In genomic region chr7:144883106-144883505, GRCm38 (mm10) we compare ENCODE assay signal across 22 mouse cellular contexts. TPM values are rescaled to one million over a fixed set of nuclear protein-coding genes. Genes with fewer than 3 reads are reported as not detected.
DNase-seq lines count a peak whose midpoint lies in the region; ATAC-seq and TF ChIP-seq lines count a peak whose summit lies in the region.
"Had no signal": no experiment of that assay in that cellular context is flagged by ENCODE, and none has a peak within 500 bp of the region (broad histone marks: within the 10 kb centered on the region; RNA-seq: fewer than 3 reads in every experiment).

No protein-coding gene starts in this region.

- no peak for DNase-seq in heart, embryonic 10.5 days (ENCODE audit: low spot score)
- DNase-seq in midbrain, embryonic 14.5 days: peak; percentile 27
- no peak for DNase-seq in midbrain, embryonic 10.5 days (ENCODE audit: low spot score)
- peak; percentile 41 for DNase-seq in brain, embryonic 14.5 days (ENCODE audit: low read depth)
- DNase-seq in limb, embryonic 14.5 days (ENCODE audit: low spot score): peak; percentile 83
- DNase-seq in ovary, postnatal 14 days (ENCODE audit: low spot score): no peak
- DNase-seq: cerebellum, adult 11 months; cerebellum, postnatal 36 days; gastrocnemius, adult 2 months; lung, postnatal 14 days; retina, postnatal 1 day; right cerebral cortex, postnatal 4 days; thymus, postnatal 4 days had no signal

- 0 out of 2 replicates have a peak overlapping the region, but pooled peaks have one; percentile 22 for H3K27ac ChIP-seq in heart, embryonic 10.5 days
- no peak overlapping the region for H3K27ac ChIP-seq in heart, embryonic 12.5 days (ENCODE audit: poor library complexity, severe bottlenecking)
- H3K27ac ChIP-seq in midbrain, embryonic 14.5 days (replicated peaks; ENCODE audit: low read depth, low read length): no peak overlapping the region
- H3K27ac ChIP-seq in midbrain, embryonic 10.5 days (replicated peaks): no peak overlapping the region
- H3K27ac ChIP-seq in limb, embryonic 14.5 days (replicated peaks; ENCODE audit: low read depth, low read length): no peak overlapping the region
- H3K27ac ChIP-seq: gastrocnemius, adult 2 months; heart, embryonic 15.5 days; intestine, embryonic 15.5 days; kidney, embryonic 15.5 days; left cerebral cortex, adult 2 months; limb, embryonic 15.5 days had no signal

- no peak for ATAC-seq in heart, embryonic 12.5 days (ENCODE audit: insufficient number of reproducible peaks, low FRiP score)
- ATAC-seq in midbrain, embryonic 14.5 days (ENCODE audit: low FRiP score, low TSS enrichment): no peak
- peak; percentile 70 for ATAC-seq in limb, embryonic 14.5 days (ENCODE audit: low FRiP score, low read depth)
- ATAC-seq: forebrain, embryonic 16.5 days; intestine, embryonic 15.5 days had no signal

- H3K4me3 ChIP-seq in heart, embryonic 10.5 days: no peak overlapping the region
- no peak overlapping the region for H3K4me3 ChIP-seq in heart, embryonic 12.5 days
- no peak overlapping the region for H3K4me3 ChIP-seq in midbrain, embryonic 14.5 days (replicated peaks; ENCODE audit: low read depth, low read length)
- no peak overlapping the region for H3K4me3 ChIP-seq in midbrain, embryonic 10.5 days
- H3K4me3 ChIP-seq in limb, embryonic 14.5 days (replicated peaks; ENCODE audit: low read length): no peak overlapping the region
- H3K4me3 ChIP-seq: gastrocnemius, adult 2 months; heart, embryonic 15.5 days; intestine, embryonic 15.5 days; kidney, embryonic 15.5 days; left cerebral cortex, adult 2 months; limb, embryonic 15.5 days had no signal

- no peak overlapping the region for H3K9ac ChIP-seq in heart, embryonic 12.5 days
- no peak overlapping the region for H3K9ac ChIP-seq in midbrain, embryonic 14.5 days (replicated peaks; ENCODE audit: low read length)
- no peak overlapping the region for H3K9ac ChIP-seq in limb, embryonic 14.5 days (ENCODE audit: low read depth, low read length, severe bottlenecking)
- H3K9ac ChIP-seq: heart, embryonic 15.5 days; intestine, embryonic 15.5 days; kidney, embryonic 15.5 days; limb, embryonic 15.5 days had no signal

- H3K4me1 ChIP-seq in heart, embryonic 10.5 days: peaks cover 16% of the 10 kb centered on the region
- H3K4me1 ChIP-seq in heart, embryonic 12.5 days (replicated peaks): peaks cover 18% of the 10 kb centered on the region
- H3K4me1 ChIP-seq in midbrain, embryonic 14.5 days (ENCODE audit: control insufficient read depth, insufficient read depth, low read length): no peaks in the 10 kb centered on the region
- no peaks in the 10 kb centered on the region for H3K4me1 ChIP-seq in midbrain, embryonic 10.5 days
- no peaks in the 10 kb centered on the region for H3K4me1 ChIP-seq in limb, embryonic 14.5 days (ENCODE audit: control insufficient read depth, insufficient read depth, low read length)
- H3K4me1 ChIP-seq: intestine, embryonic 15.5 days; kidney, embryonic 15.5 days; limb, embryonic 15.5 days had no signal

- no peak for TF ChIP-seq CTCF in brain, embryonic 14.5 days (IDR thresholded peaks at IDR 0.05; ENCODE audit: borderline replicate concordance, extremely low read depth, insufficient read depth, insufficient read length)

- peaks cover 29% of the 10 kb centered on the region for H3K27me3 ChIP-seq in heart, embryonic 10.5 days (ENCODE audit: insufficient read depth, poor library complexity, severe bottlenecking)
- H3K27me3 ChIP-seq in heart, embryonic 12.5 days (replicated peaks): peaks cover 19% of the 10 kb centered on the region
- no peaks in the 10 kb centered on the region for H3K27me3 ChIP-seq in midbrain, embryonic 14.5 days (ENCODE audit: control insufficient read depth, insufficient read depth, low read length)
- H3K27me3 ChIP-seq in midbrain, embryonic 10.5 days (ENCODE audit: low read depth, poor library complexity, severe bottlenecking): peaks cover 9% of the 10 kb centered on the region
- no peaks in the 10 kb centered on the region for H3K27me3 ChIP-seq in limb, embryonic 14.5 days (ENCODE audit: control insufficient read depth, insufficient read depth, low read length)

- 36% methylated on average over 2 of the region's 2 CpGs for WGBS in heart, embryonic 10.5 days
- WGBS in heart, embryonic 12.5 days: 38% methylated on average over 2 of the region's 2 CpGs
- 53% methylated on average over 2 of the region's 2 CpGs for WGBS in midbrain, embryonic 14.5 days
- 72% methylated on average over 2 of the region's 2 CpGs for WGBS in midbrain, embryonic 10.5 days
- 5% methylated on average over 2 of the region's 2 CpGs for WGBS in limb, embryonic 14.5 days

- TF ChIP-seq POLR2A in brain, embryonic 14.5 days (IDR thresholded peaks at IDR 0.05; ENCODE audit: borderline replicate concordance, extremely low read depth, insufficient read depth, insufficient read length, poor library complexity, severe bottlenecking): no peak
- TF ChIP-seq POLR2A in limb, embryonic 14.5 days (IDR thresholded peaks at IDR 0.05; ENCODE audit: borderline replicate concordance, extremely low read depth, insufficient read depth, insufficient read length): no peak

- no peaks in the 10 kb centered on the region for H3K36me3 ChIP-seq in heart, embryonic 10.5 days
- H3K36me3 ChIP-seq in heart, embryonic 12.5 days: no peaks in the 10 kb centered on the region
- no peaks in the 10 kb centered on the region for H3K36me3 ChIP-seq in midbrain, embryonic 14.5 days (ENCODE audit: control insufficient read depth, insufficient read depth, low read length)
- H3K36me3 ChIP-seq in midbrain, embryonic 10.5 days: no peaks in the 10 kb centered on the region
- no peaks in the 10 kb centered on the region for H3K36me3 ChIP-seq in limb, embryonic 14.5 days (ENCODE audit: control insufficient read depth, insufficient read depth, low read length)
- H3K36me3 ChIP-seq: heart, embryonic 15.5 days; intestine, embryonic 15.5 days; kidney, embryonic 15.5 days; limb, embryonic 15.5 days had no signal

- H3K9me3 ChIP-seq in heart, embryonic 10.5 days: no peaks in the 10 kb centered on the region
- H3K9me3 ChIP-seq in heart, embryonic 12.5 days (replicated peaks): no peaks in the 10 kb centered on the region
- H3K9me3 ChIP-seq in midbrain, embryonic 14.5 days (ENCODE audit: control insufficient read depth, low read length): no peaks in the 10 kb centered on the region
- no peaks in the 10 kb centered on the region for H3K9me3 ChIP-seq in midbrain, embryonic 10.5 days (replicated peaks)
- no peaks in the 10 kb centered on the region for H3K9me3 ChIP-seq in limb, embryonic 14.5 days (ENCODE audit: control insufficient read depth, low read length)
- H3K9me3 ChIP-seq: heart, embryonic 15.5 days; intestine, embryonic 15.5 days; kidney, embryonic 15.5 days; limb, embryonic 15.5 days had no signal

- no peak overlapping the region for H3K4me2 ChIP-seq in heart, embryonic 12.5 days
- no peak overlapping the region for H3K4me2 ChIP-seq in midbrain, embryonic 14.5 days (ENCODE audit: low read length)
- H3K4me2 ChIP-seq in limb, embryonic 14.5 days (replicated peaks; ENCODE audit: low read depth, low read length, severe bottlenecking): no peak overlapping the region
- H3K4me2 ChIP-seq: heart, embryonic 15.5 days; intestine, embryonic 15.5 days; kidney, embryonic 15.5 days; limb, embryonic 15.5 days had no signal

RNA-seq across cellular contexts. Expression of gene Fgf15, which starts 13.2 kb away (rescaled TPM):
- 0.41 and 1.5 TPM in 2 replicates for polyA plus RNA-seq in heart, embryonic 10.5 days (2016; fragmentation: Nextera tagmentation; extraction: Ambion mirVana)
- polyA plus RNA-seq in heart, embryonic 12.5 days (2016; fragmentation: Nextera tagmentation; extraction: Ambion mirVana): 0.10 TPM in 1 of 2 replicates, not detected in the other
- 44.5 and 62.6 TPM in 2 replicates for polyA plus RNA-seq in midbrain, embryonic 14.5 days (2014; fragmentation: Nextera tagmentation; extraction: Ambion mirVana)
- 96.3 and 110 TPM in 2 replicates for polyA plus RNA-seq in midbrain, embryonic 10.5 days (2016; fragmentation: Nextera tagmentation; extraction: Ambion mirVana)
- polyA plus RNA-seq in brain, embryonic 14.5 days (2012; rRNA removed): 24.6 and 28.4 TPM in 2 replicates
- 0.13 TPM in 1 of 2 replicates, not detected in the other for polyA plus RNA-seq in limb, embryonic 14.5 days (2012; rRNA removed)
- polyA plus RNA-seq in limb, embryonic 14.5 days (2014; fragmentation: Nextera tagmentation; extraction: Ambion mirVana): not detected in 2 replicates
- polyA plus RNA-seq: heart, embryonic 15.5 days; limb, embryonic 15.5 days; liver, embryonic 16.5 days had no signal

RNA-seq across cellular contexts. Expression of gene LTO1, which starts 31.8 kb away (rescaled TPM):
- 23.3 and 26.0 TPM in 2 replicates for polyA plus RNA-seq in heart, embryonic 10.5 days (2016; fragmentation: Nextera tagmentation; extraction: Ambion mirVana)
- 20.1 and 21.4 TPM in 2 replicates for polyA plus RNA-seq in heart, embryonic 12.5 days (2016; fragmentation: Nextera tagmentation; extraction: Ambion mirVana)
- 25.4 and 34.8 TPM in 2 replicates for polyA plus RNA-seq in midbrain, embryonic 14.5 days (2014; fragmentation: Nextera tagmentation; extraction: Ambion mirVana)
- polyA plus RNA-seq in midbrain, embryonic 10.5 days (2016; fragmentation: Nextera tagmentation; extraction: Ambion mirVana): 30.7 and 34.4 TPM in 2 replicates
- polyA plus RNA-seq in brain, embryonic 14.5 days (2012; rRNA removed): 40.7 and 42.2 TPM in 2 replicates
- 24.9 and 46.5 TPM in 2 replicates for polyA plus RNA-seq in limb, embryonic 14.5 days (2012; rRNA removed)
- polyA plus RNA-seq in limb, embryonic 14.5 days (2014; fragmentation: Nextera tagmentation; extraction: Ambion mirVana): 22.0 and 26.2 TPM in 2 replicates

RNA-seq across cellular contexts. Expression of gene Fgf4, which starts 35.9 kb away (rescaled TPM):
- 0.34 TPM in 1 of 2 replicates, not detected in the other for polyA plus RNA-seq in heart, embryonic 10.5 days (2016; fragmentation: Nextera tagmentation; extraction: Ambion mirVana)
- not detected in 2 replicates for polyA plus RNA-seq in heart, embryonic 12.5 days (2016; fragmentation: Nextera tagmentation; extraction: Ambion mirVana)
- not detected in 2 replicates for polyA plus RNA-seq in midbrain, embryonic 14.5 days (2014; fragmentation: Nextera tagmentation; extraction: Ambion mirVana)
- 0.07 TPM in 1 of 2 replicates, not detected in the other for polyA plus RNA-seq in midbrain, embryonic 10.5 days (2016; fragmentation: Nextera tagmentation; extraction: Ambion mirVana)
- not detected in 2 replicates for polyA plus RNA-seq in brain, embryonic 14.5 days (2012; rRNA removed)
- 0.57 and 0.67 TPM in 2 replicates for polyA plus RNA-seq in limb, embryonic 14.5 days (2012; rRNA removed)
- 0.91 and 1.5 TPM in 2 replicates for polyA plus RNA-seq in limb, embryonic 14.5 days (2014; fragmentation: Nextera tagmentation; extraction: Ambion mirVana)
- polyA plus RNA-seq: forebrain, embryonic 16.5 days; heart, embryonic 15.5 days; intestine, embryonic 15.5 days; kidney, embryonic 15.5 days; liver, embryonic 16.5 days; neural tube, embryonic 14.5 days had no signal

RNA-seq across cellular contexts. Expression of gene Fgf3, which starts 45.2 kb away (rescaled TPM):
- polyA plus RNA-seq in heart, embryonic 10.5 days (2016; fragmentation: Nextera tagmentation; extraction: Ambion mirVana): 0.07 and 0.88 TPM in 2 replicates
- polyA plus RNA-seq in heart, embryonic 12.5 days (2016; fragmentation: Nextera tagmentation; extraction: Ambion mirVana): 0.13 and 0.20 TPM in 2 replicates
- polyA plus RNA-seq in midbrain, embryonic 14.5 days (2014; fragmentation: Nextera tagmentation; extraction: Ambion mirVana): 16.7 and 22.6 TPM in 2 replicates
- 2.9 TPM in 2 replicates for polyA plus RNA-seq in midbrain, embryonic 10.5 days (2016; fragmentation: Nextera tagmentation; extraction: Ambion mirVana)
- polyA plus RNA-seq in brain, embryonic 14.5 days (2012; rRNA removed): 8.6 and 15.4 TPM in 2 replicates
- 0.20 and 0.64 TPM in 2 replicates for polyA plus RNA-seq in limb, embryonic 14.5 days (2012; rRNA removed)
- 0.17 and 0.32 TPM in 2 replicates for polyA plus RNA-seq in limb, embryonic 14.5 days (2014; fragmentation: Nextera tagmentation; extraction: Ambion mirVana)
- polyA plus RNA-seq: heart, embryonic 15.5 days; intestine, embryonic 15.5 days had no signal

RNA-seq across cellular contexts. Expression of gene Ccnd1, which starts 56.6 kb away (rescaled TPM):
- 92.1 and 96.5 TPM in 2 replicates for polyA plus RNA-seq in heart, embryonic 10.5 days (2016; fragmentation: Nextera tagmentation; extraction: Ambion mirVana)
- polyA plus RNA-seq in heart, embryonic 12.5 days (2016; fragmentation: Nextera tagmentation; extraction: Ambion mirVana): 81.2 and 89.9 TPM in 2 replicates
- 40.1 and 76.3 TPM in 2 replicates for polyA plus RNA-seq in midbrain, embryonic 14.5 days (2014; fragmentation: Nextera tagmentation; extraction: Ambion mirVana)
- polyA plus RNA-seq in midbrain, embryonic 10.5 days (2016; fragmentation: Nextera tagmentation; extraction: Ambion mirVana): 238 and 258 TPM in 2 replicates
- polyA plus RNA-seq in brain, embryonic 14.5 days (2012; rRNA removed): 46.2 and 55.4 TPM in 2 replicates
- 110 and 125 TPM in 2 replicates for polyA plus RNA-seq in limb, embryonic 14.5 days (2012; rRNA removed)
- 127 and 147 TPM in 2 replicates for polyA plus RNA-seq in limb, embryonic 14.5 days (2014; fragmentation: Nextera tagmentation; extraction: Ambion mirVana)

Comparison
In these comparisons a context has a peak if more than half of its experiments do, and no peak if none do; other contexts are left out.
1. DNase-seq: peak in midbrain, embryonic 14.5 days (single experiment), brain, embryonic 14.5 days (single experiment) and limb, embryonic 14.5 days (single experiment); none in heart, embryonic 10.5 days (single experiment), midbrain, embryonic 10.5 days (single experiment) and ovary, postnatal 14 days (single experiment).
2. RNA of gene Fgf15, which starts 13.2 kb away (polyA plus RNA-seq): 96.3 to 110 TPM in midbrain, embryonic 10.5 days, 44.5 to 62.6 TPM in midbrain, embryonic 14.5 days and 24.6 to 28.4 TPM in brain, embryonic 14.5 days; 0.41 to 1.5 TPM in heart, embryonic 10.5 days, 0.13 TPM in limb, embryonic 14.5 days and 0.10 TPM in heart, embryonic 12.5 days; every median in the first group is over 10 times any median in the second.